Mouse (Mus musculus): ENCODE measurements around the gene Mb21d2.

- no peak for TF ChIP-seq GATA1 (IDR thresholded peaks at IDR 0.05; ENCODE audit: low read length)
- TF ChIP-seq TAL1 (IDR thresholded peaks at IDR 0.05; ENCODE audit: low read length): no peak
Measured at GRCm38 (mm10) chr16:28949810-28950209, 20.3 kb upstream of the Mb21d2 start.
